Mouse (Mus musculus): ENCODE data around the gene Lpp. TPM values are rescaled to one million over a fixed set of nuclear protein-coding genes. Genes with fewer than 3 reads are reported as not detected.

The Lpp gene
- total RNA-seq, 4 experiments from 2014 or later, result 54.0 to 80.8 (median 65.0) TPM

DNA sequence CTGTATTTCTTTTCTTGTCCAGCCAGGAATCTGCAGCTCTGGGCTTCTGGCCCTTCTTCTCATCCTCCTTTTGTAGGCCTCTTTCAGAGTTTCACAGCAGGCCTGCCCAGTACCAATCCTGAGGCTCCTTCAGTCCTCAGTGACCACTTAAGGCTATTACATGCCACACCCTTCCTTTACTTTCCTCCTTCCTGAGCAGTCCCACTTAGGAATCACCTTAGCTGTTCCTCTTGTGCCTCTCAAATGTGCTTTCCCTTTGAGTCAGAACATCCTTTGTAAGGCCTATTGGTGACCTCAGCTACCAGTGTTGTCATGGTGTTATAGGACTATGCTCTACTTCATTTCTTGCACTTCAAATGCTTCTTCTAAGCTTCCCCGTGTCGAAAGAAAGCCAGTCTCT lies 342.4 kb downstream of the Lpp start:
- DNase-seq, result no peak

DNA sequence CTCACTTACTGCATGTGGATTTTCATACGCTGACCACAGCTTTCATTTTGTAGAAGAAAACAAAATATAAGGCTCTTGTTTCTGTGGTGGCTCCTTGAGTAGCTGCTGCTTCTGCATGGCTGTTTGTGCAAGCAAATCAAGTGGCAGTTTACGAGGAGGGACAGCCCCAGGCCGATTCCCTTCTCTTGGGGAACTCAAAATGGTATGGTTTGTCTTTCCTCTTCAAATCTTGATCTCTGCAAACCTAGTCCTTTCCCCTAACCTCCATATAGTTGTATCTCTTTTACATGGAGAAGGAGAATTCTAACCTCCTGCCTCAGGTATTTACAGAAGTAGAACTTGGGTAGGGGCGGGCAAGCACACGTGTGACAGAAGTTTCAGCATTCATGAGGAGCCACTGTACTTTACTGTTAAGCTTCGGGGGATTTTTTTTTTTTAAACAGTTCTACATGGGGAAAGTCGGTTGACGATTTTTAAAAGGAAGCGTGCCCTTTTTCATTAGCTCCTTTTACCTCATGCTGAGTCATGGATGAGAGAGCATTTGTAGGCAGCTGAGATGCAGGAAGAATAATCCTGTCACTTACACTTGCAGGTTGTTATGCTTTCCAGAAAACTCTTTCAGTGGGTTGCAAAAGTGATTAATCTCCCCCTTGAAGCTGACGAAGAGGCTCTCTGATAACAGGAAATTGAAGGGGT lies 344.2 kb downstream of the Lpp start:
- DNase-seq, result no peak

DNA sequence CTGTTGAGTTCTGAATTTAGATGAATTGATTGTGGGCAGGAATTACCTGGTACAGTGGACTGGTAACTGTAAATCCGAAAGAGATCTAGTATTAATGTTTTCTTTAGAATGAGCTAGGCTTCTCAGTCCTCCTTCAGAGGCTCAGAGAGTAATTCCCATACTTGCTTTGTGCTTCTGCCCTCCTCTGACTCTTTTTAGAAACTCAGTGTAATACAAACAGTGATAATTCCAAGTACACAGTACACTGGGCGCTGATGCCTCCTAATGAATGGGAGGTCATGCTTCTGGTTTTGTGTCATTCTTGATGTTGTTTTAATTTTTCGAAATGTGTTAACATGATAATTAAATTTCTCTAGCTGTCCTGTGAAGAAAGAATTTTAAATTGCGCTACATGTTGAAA lies 347.4 kb downstream of the Lpp start:
- DNase-seq, result no peak

DNA sequence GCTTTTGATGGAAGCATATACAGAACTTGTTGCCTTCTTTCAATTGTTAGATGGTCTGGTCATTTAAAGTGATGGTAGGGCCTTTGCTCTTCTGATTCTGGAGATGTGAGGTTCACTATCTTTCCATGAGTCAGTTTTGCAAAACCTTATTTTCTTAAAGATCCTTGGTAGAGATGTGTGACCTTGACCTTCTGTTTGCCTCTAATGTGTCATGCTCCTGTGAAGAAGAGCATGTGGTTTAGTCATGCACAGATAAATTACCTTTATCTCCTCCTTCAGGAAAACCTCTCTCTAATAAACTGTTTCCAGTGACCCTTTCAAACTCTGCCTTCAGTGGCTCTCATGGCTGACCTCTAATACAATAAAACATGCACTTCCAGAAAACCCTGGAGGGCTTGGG lies 356.5 kb downstream of the Lpp start:
- no peak for DNase-seq

DNA sequence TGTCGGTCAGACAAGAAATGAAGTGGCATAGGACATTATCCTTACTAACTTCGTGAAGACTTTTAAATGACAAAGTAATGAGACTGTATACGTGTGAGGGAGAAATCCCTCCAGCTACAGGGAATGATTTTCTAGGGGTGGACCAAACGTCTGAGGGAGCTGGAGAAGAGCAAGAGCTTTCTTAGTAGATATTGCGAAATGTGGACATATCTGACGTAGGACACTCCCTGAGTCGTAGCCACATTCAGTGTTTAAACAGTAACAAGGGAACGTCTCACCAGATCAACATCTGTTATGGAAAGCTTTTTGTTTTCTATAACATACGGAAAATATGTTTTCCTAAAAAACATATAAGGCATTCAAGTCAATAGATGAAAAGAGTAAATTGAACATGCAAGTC lies 362.8 kb downstream of the Lpp start:
- DNase-seq, result no peak

DNA sequence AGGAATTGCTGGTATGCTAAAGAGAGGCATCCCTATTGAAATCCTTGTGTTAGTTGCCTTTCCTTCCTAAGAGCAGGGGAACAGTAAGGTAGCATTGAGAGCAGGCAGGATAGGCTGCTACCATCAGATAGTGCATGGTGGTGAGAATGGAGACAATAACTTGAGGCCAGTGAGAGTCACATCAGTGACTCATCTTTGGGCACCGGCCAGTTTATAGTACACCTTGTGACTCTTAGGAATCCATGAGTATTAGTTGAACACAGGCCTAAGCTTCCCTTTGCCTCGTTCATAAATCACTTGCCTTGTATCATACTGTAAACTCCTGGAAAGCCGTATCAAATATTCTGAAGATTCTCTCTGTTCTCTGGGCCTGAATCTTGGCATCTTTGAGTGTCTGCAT lies 372.7 kb downstream of the Lpp start:
- DNase-seq, result peak; percentile 57

DNA sequence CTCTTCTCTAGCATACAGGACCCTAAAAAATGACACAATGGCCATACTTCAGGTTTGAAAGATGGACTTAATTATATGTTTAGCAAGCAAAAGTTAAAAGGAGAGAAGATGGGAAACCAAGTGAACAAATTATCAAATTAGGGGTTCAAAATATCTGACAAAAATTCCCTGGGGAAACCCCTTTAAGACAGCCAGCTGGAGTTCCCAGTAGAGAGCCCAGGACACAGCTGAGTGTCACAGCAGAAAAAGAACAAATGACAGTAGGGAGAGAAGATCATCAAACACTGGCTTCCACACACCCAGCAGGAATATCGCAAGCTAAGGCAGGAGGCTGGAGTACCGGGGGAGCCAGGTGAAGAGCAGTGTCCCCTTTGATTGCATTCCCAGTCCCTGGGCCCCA lies 373.3 kb downstream of the Lpp start:
- no peak for DNase-seq

DNA sequence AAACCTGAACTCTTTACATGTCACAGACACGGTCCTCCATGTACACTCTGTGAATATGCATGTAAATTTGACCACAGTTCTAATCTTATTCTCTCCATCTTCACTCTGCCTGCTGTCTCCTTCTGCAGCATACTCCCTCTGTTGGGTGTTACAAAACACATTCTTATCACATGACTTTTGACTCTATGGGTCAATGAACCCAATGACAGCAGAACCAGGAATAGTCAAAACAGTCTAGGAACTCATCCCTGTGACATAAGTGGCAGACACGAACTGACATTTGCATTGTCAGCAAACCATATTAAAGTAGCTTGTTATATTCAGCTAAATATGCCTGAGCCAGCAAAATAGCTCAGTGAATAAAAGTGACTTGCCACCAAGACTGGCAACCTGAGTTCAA lies 383.7 kb downstream of the Lpp start:
- DNase-seq, result no peak

DNA sequence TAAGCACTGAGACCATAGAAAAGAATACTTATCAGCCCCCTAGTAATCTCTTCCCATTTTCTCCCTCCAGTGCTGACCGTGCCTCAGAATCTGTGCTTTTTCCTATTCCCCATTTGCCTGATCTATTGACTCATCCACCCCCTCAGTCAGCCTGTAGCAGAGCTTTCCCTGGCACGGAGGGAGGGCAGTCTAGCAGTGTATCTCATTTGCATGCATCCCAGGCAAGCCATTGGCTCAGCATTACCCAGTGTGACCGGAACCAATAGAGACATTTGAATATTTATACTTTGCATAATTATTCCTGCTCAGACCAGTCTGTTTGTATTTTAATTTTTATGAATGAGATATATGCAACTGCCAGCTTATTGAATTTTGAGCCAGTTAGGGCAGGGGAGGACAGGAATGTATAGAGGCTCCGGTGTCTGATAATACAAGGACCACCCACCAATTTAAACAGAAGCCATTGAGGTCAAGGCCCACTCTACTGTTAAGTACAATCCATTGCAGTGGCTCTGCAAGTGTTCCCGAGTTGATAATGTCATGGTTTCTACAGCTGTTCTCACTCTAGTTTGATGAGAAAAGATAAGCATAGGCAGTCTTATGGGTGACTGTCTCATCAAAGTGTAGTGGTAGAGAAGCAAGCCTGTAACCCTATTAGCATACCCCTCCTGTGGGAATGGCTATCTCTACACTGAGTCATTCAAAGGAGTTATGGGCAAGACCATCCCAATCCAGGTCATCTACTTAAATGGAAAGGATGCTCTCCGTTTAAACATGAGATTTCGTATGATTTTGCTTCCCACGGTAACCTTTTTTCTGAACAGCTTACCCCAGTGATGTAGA lies 385.3 kb downstream of the Lpp start:
- no peak for DNase-seq

DNA sequence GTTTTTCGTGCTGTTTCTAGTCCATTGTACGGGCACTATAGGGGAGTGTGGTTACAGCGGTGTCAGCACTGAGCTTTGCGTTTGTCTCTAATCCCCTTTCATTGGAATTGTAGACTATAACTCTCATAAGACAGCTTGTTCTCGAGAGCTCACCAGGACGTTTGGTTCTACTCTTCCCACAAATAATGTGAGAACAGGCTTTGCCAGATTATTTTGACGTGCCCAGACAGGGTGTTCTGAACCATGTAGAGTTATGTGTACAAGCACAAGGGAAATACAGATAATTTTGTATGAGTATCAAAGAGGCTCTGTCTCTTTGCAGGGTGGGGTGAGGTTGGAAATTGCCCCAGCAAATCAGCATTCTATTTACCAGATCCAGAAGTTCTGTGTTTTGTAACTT lies 387.2 kb downstream of the Lpp start:
- no peak for DNase-seq

DNA sequence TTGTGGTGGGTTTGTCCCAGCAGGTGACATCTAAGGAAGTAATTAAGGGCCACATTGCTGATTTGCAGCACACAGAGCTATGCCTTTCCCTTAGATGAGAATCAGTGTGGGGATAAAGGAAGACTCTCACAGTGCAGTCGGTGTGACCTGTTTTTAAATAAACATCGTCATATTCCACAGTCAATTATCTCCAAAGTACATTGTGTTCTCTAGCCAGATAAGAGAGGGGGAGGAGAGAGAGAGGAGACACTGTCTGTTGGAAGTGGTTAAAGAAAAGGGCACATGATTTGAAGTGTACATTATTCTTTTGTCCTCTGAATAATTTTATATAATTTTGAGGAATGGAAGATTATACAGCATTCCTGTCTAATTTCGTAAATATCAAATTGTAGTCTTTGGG lies 388.6 kb downstream of the Lpp start:
- DNase-seq, result no peak

DNA sequence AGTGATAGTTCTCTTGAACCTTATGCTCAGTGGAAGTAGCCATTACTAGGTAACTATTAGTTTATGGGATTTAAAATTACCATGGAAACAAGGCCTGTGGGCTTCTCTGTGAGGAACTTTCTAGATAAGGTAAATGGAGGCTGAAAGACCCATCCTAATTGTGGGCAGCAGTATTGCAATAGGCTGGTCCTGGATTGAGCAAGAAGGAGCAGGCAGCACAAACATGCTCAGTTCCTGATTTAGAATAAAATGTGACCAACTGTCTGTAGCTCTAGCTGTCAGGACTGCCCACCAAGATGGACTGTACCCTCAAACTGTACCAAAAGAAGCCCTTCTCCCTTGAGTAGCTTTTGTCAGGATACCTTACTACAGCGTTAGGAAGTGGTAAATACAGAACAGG lies 392.3 kb downstream of the Lpp start:
- no peak for DNase-seq

DNA sequence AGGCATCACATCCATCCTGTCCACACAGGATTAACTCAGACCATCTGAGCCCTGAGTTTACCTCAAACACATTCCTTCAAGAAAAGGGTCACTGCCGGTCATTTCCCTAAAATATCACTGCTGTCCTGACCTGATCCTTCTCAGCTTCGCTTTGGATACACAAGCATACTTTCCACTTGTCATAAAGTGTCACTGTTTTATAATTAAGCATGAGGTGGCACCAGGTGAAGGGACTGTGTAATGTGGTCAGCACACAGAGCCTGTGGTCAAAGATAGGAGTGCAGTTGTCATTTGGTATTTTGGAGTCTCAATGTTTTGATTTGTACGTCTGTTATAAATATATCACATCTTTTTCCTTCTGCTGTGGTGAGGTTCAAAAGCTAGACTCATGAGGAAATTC lies 395.7 kb downstream of the Lpp start:
- no peak for DNase-seq

DNA sequence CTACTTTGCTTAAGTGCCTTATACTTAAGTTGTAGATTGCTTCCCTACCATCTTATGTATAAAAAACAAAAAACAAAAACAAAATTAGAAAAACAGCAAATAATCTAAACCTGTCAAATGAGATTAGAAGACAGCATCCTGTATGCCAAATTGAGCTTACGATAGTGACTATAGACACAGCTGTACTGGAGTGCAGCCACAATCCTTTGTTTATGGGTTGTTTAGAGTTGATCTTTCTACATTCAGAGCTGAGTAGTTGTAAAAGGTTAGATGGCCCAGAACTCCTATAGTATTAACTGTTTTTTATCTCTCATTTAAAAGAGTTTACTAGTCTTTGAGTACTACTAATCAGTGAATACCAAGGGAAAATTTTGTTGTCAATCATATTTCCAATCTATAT lies 398.1 kb downstream of the Lpp start:
- no peak for DNase-seq

DNA sequence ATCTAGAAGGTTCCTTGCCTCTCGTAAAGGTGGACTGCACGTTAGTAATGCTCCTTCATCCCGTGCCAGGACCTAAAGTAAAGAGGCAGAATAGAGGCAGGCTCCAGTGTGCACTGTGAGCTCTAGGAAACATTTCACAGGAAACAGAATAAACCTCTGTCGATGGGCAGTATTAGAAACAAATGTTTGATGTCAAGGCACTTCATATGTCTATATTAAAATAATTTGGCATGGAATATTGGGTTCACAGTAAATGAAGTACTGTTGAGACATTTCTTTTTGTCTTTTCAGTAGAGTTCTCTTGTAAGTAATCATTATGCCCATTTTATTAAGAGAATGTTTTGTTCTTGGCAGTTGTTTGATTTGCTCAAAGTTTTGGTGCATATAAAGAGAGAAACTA lies 398.7 kb downstream of the Lpp start:
- DNase-seq, result no peak

DNA sequence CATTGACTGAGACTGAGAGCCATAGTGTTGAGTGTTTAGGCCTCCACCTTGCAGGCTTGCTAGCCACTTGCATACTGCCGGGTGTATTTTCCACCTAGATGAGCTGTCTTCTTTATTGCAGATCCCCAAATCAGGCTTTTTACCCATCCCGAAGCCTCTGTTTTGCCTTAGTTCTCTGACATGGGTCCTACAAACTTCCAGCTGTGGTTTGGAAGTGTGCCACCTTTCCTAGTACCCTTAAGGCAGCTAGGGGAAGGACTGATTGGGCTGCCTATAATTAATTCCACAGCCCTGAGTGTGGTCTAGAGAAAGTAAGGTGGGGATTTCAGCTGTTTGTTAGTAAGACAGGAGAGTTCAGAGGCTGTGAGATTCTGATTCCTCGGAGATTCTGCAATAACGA lies 399.5 kb downstream of the Lpp start:
- DNase-seq, result no peak

DNA sequence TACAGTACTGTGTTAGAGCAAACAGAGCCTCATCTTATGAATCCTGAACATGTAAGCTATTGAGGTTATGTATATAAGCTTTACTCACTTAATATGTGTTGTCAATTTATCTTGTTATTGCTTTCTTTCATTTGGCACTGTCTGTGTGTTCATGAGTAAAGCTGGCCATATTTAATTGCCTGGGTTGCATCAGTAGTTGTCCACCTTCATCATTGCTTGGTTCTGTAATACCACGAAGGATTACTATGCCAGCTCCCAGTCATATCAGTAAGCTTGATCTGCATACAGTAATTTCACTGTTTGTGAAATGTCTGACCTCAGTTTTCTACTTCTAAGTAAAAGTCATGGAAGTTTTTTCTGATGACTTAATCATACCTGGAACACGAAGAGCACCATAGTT lies 401.4 kb downstream of the Lpp start:
- no peak for DNase-seq

DNA sequence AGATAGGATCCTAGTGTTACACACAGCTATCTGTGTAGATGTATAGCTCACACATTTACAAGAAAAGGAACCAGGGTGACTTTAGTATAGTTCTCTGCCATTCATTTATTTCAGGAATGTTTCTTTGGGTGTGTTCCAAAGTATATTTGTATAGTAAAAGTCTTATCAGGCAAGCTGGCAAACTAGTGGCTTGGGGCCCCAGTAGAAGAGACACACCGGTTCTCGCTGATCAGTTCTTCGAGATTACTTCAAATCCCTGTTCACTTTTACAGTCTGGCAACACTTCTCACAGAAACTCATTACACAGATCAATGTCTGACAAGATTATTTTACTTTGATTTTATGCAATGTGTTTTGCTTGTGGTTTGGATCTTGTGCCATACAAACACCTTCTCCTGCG lies 408.0 kb downstream of the Lpp start:
- no peak for DNase-seq

DNA sequence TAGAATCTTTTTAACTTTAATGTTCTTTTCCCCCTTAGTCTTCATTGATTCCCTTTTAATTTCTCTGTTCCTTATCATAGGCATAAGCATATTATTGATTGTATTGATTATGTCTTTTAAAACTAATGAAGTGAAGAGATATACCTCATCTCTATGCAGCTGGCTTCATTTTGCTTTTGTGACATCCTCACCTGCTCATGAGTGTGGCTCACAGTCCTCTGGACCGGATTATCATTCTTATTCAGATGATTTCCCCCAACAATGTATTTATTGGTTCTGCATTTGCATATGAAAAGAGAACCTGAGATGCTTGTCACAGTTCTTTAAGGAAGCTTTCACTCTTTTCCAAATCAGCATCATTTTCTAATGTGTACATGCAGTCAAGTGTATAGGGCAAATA lies 408.5 kb downstream of the Lpp start:
- no peak for DNase-seq

DNA sequence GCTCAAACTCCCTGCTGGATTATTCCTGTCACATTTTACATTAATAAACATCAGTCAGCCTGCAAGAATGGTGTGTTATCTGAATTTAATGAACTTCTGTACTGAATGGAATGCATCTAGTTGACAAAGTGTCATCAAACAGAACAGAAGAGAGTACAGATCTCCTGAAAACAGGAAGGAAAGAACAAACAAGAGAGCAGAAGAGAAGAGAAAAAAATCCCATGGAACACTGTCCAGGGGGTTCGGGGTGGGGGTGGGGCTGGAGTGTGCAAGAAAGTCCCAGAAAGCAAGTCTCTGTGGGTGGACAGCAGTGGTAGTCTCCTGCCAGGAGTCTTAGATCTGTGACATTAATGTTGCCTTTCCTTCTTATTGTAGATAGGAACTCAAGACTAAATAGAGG lies 412.8 kb downstream of the Lpp start:
- no peak for DNase-seq

DNA sequence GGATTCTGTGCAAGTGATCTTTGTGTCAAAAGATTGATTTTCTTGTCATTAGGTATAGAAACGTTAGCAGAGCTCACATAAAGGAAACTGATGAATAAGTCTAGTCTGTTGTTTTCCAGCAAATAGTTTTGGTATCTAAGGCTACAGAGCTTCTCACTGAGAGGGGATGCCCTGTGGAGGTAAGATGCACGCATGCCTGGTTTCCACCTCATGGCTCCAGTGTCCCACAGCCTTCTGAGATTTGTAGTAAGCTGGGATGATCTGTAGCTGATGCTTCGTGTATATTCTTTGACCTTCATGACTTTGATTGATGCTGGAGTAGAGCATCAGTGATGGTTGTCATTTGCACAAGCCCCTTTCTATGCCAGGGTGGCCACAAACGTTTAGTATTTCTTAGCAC lies 414.3 kb downstream of the Lpp start:
- no peak for DNase-seq

DNA sequence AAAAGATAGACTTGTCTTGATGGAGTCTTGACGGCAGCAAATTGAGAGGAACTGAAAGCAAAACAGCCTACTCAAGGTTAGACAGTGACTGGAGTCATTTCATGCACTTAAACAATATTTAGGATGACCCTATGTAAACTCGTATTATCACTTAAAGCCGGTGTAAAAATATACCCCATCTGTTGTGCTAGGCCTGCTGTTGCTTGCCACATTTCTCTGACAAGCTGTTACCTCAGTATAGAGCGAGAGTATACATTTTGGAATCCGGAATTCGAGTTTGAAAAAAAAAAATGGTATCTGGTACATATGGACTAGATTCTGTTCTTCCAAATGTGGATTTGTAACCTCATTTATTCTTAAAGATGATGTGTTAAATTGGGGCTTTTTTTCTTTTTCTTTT lies 416.5 kb downstream of the Lpp start:
- no peak for DNase-seq

DNA sequence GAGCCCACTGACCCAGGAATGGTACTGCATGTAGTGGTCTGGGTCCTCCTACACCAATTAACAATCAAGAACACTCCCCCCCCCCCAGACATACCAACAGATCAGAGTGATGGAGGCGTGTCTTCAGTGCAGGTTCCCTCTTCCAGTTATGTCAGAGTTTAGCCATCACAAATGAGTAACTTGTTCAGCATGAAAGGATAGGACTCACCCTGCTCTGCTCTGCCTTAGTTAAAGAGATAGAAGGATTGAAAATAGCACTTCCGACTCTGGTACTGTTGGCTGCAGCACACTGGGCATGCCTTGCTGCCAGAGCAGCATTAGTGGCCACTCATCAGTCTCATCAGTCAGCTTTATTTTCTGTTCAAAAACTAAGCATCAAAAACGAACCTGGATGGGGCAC lies 423.3 kb downstream of the Lpp start:
- DNase-seq, result no peak

DNA sequence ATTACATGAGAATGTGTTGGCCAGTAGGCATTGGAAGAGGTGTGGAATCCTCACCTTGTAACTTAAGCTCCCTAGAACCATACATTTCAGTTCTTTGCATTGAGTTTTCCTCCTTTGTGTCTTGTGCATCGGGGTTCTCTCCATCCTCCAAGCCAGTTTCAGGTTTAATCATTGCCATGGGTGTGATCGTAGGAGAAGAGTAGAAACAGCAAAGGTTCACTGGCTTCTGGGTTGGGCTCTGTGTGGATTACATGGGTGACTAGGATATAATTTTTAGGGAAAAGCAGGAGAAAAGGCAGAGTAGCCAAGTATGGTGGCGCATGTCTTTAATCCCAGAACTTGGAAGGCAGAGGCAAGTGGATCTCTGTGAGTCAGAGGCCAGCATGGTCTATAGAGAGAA lies 424.1 kb downstream of the Lpp start:
- DNase-seq, result no peak

DNA sequence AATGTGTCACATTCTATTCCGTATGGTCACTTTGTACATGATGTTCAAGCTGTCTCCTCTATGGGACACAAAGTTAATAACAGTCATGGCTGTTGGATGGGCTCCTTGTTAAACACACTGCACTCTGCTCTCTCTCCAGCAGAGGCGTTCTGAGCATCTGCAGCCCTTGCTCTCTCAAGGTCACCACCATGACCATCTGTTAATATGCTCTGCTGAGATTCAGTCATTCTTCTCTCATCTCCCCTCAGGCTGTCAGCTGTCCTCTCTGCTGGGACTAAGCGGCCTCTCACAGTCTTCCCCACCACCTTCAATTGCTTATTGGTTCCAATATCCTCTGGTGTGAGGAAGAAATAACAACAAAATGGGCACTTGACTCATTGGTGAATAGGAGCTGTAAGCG lies 425.8 kb downstream of the Lpp start:
- DNase-seq, result no peak

Data from adrenal gland, adult 8-10 months (tissue).